Mouse (Mus musculus): ENCODE data around the gene Tbc1d20. TPM values are rescaled to one million over a fixed set of nuclear protein-coding genes. Genes with fewer than 3 reads are reported as not detected.

Gene Tbc1d20
- polyA plus RNA-seq, 2 experiments = 32.0 to 63.1 TPM

DNA sequence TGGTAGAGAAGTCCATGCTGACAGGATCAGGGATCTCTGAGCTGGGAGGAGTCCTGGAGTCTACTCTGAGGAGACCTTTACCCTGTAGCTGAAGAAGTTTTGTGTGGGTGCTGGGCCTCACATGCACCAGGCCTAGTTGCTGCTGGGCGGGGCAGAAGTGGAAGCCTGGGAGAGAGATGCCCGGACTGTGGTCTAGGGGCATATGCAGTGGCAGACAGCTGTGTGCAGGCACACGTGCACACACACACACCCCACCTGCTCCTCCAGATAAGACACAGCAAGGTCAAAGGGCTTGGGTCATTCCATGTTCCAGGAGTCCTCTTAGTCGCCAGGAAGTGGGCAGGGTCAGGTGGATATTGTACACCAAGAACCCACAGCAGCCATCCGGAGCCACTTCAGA lies 66.0 kb downstream of the Tbc1d20 start:
- no peak for DNase-seq (ENCODE audit: low spot score)
- no peak for ATAC-seq (ENCODE audit: low FRiP score, low read depth)
- Histone ChIP-seq H3K4me3 (replicated peaks; ENCODE audit: low read length) (no peak overlapping the region), H3K4me2 (replicated peaks; ENCODE audit: low read depth, low read length, severe bottlenecking) (no peak overlapping the region), H3K27me3 (ENCODE audit: control insufficient read depth, insufficient read depth, low read length) (no peaks in the 10 kb centered on the region), H3K9ac (ENCODE audit: low read depth, low read length, severe bottlenecking) (no peak overlapping the region), H3K4me1 (ENCODE audit: control insufficient read depth, insufficient read depth, low read length) (no peaks in the 10 kb centered on the region; the same call in 1 of the 2 replicates), H3K9me3 (ENCODE audit: control insufficient read depth, low read length) (no peaks in the 10 kb centered on the region), H3K36me3 (ENCODE audit: control insufficient read depth, insufficient read depth, low read length) (no peaks in the 10 kb centered on the region), H3K27ac (replicated peaks; ENCODE audit: low read depth, low read length) (no peak overlapping the region)
- TF ChIP-seq POLR2A (IDR thresholded peaks at IDR 0.05; ENCODE audit: borderline replicate concordance, extremely low read depth, insufficient read depth, insufficient read length) = no peak
- WGBS = 67% methylated on average over 5 of the region's 5 CpGs

DNA sequence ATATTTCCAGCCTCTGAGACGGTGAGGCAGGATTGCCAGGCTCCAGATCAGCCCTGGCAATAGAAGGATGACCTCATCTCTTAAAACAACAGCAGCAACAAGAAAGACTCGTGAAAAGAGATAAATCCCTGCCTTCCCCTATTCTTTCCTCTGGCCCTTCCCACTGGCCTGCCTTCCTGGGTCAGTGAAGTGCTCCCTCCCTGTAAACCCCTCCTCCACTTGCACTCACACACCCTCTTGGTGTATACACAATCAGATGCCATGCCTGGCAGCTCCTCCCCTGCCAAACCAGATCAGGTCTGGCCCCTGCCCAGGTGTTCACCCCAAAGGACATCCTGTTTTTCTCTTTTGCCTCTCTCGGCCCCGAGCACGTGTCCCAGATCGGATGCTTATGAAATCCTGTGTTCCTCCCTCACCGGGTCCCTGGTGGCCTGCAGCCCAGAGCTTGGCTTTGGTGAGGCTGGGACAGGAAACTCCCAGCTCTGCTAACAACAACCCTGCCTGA lies 66.7 kb downstream of the Tbc1d20 start:
- no peaks in the 10 kb centered on the region; the same call in 1 of the 2 replicates for H3K4me1 ChIP-seq (ENCODE audit: control insufficient read depth, insufficient read depth, low read length)
- no peak for TF ChIP-seq POLR2A (IDR thresholded peaks at IDR 0.05; ENCODE audit: borderline replicate concordance, extremely low read depth, insufficient read depth, insufficient read length)
- no peak overlapping the region for H3K4me3 ChIP-seq (replicated peaks; ENCODE audit: low read length)
- no peak overlapping the region for H3K27ac ChIP-seq (replicated peaks; ENCODE audit: low read depth, low read length)
- H3K4me2 ChIP-seq (replicated peaks; ENCODE audit: low read depth, low read length, severe bottlenecking) = no peak overlapping the region
- H3K27me3 ChIP-seq (ENCODE audit: control insufficient read depth, insufficient read depth, low read length) = no peaks in the 10 kb centered on the region
- no peak overlapping the region for H3K9ac ChIP-seq (ENCODE audit: low read depth, low read length, severe bottlenecking)
- H3K9me3 ChIP-seq (ENCODE audit: control insufficient read depth, low read length) = no peaks in the 10 kb centered on the region
- WGBS = 44% methylated on average over 7 of the region's 7 CpGs
- H3K36me3 ChIP-seq (ENCODE audit: control insufficient read depth, insufficient read depth, low read length) = no peaks in the 10 kb centered on the region
- DNase-seq (ENCODE audit: low spot score) (no peak), ATAC-seq (ENCODE audit: low FRiP score, low read depth) (no peak)

DNA sequence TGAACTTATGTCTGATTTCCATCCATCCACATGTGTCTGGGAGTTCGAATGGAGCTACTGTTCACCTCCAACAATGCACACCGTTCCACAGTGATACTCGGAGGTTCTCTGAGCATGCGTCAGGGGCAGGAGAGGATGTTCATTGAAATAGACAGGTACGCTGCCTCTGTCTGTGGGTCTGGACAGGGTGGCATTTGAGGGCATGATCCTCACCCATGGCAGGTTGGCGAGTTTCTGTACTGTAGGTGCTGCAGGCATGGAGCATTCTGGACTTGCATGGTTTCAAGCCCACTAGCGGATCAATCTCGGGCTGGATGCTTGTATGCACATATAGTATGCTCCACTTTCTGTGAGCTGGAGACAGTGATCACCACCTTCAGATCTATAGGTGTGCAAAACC lies 67.6 kb downstream of the Tbc1d20 start:
- no peak overlapping the region for H3K27ac ChIP-seq (replicated peaks; ENCODE audit: low read depth, low read length)
- H3K4me1 ChIP-seq (ENCODE audit: control insufficient read depth, insufficient read depth, low read length) = no peaks in the 10 kb centered on the region; the same call in 1 of the 2 replicates

More for the DNA sequence above, 67.6 kb downstream of the Tbc1d20 start:
- Histone ChIP-seq H3K4me2 (replicated peaks; ENCODE audit: low read depth, low read length, severe bottlenecking) (no peak overlapping the region), H3K36me3 (ENCODE audit: control insufficient read depth, insufficient read depth, low read length) (no peaks in the 10 kb centered on the region), H3K27me3 (ENCODE audit: control insufficient read depth, insufficient read depth, low read length) (no peaks in the 10 kb centered on the region), H3K4me3 (replicated peaks; ENCODE audit: low read length) (no peak overlapping the region), H3K9ac (ENCODE audit: low read depth, low read length, severe bottlenecking) (no peak overlapping the region), H3K9me3 (ENCODE audit: control insufficient read depth, low read length) (no peaks in the 10 kb centered on the region)
- no peak for TF ChIP-seq POLR2A (IDR thresholded peaks at IDR 0.05; ENCODE audit: borderline replicate concordance, extremely low read depth, insufficient read depth, insufficient read length)
- DNase-seq (ENCODE audit: low spot score) = no peak
- ATAC-seq (ENCODE audit: low FRiP score, low read depth) = no peak
- 90% methylated on average over 8 of the region's 8 CpGs for WGBS

Other genes starting within 250 kb of the Tbc1d20 start
- 0.08 and 0.36 TPM in 2 replicates for gene Scrt2, start 212.3 kb upstream of the Tbc1d20 start, polyA plus RNA-seq (2012; rRNA removed)
- gene Scrt2, start 212.3 kb upstream of the Tbc1d20 start, polyA plus RNA-seq (2014; fragmentation: Nextera tagmentation; extraction: Ambion mirVana) = not detected in 2 replicates
- gene Srxn1, start 188.3 kb upstream of the Tbc1d20 start, polyA plus RNA-seq (2012; rRNA removed) = 11.2 and 13.0 TPM in 2 replicates
- gene Srxn1, start 188.3 kb upstream of the Tbc1d20 start, polyA plus RNA-seq (2014; fragmentation: Nextera tagmentation; extraction: Ambion mirVana) = 9.1 and 9.5 TPM in 2 replicates
- 9.4 and 12.2 TPM in 2 replicates for gene Tcf15, start 150.3 kb upstream of the Tbc1d20 start, polyA plus RNA-seq (2012; rRNA removed)
- gene Tcf15, start 150.3 kb upstream of the Tbc1d20 start, polyA plus RNA-seq (2014; fragmentation: Nextera tagmentation; extraction: Ambion mirVana) = 11.0 and 11.8 TPM in 2 replicates
- 69.6 and 71.6 TPM in 2 replicates for gene Csnk2a1, start 67.0 kb upstream of the Tbc1d20 start, polyA plus RNA-seq (2012; rRNA removed)
- 92.2 and 95.8 TPM in 2 replicates for gene Csnk2a1, start 67.0 kb upstream of the Tbc1d20 start, polyA plus RNA-seq (2014; fragmentation: Nextera tagmentation; extraction: Ambion mirVana)
- gene Rbck1, start 38.8 kb downstream of the Tbc1d20 start, polyA plus RNA-seq (2012; rRNA removed) = 219 and 287 TPM in 2 replicates
- gene Rbck1, start 38.8 kb downstream of the Tbc1d20 start, polyA plus RNA-seq (2014; fragmentation: Nextera tagmentation; extraction: Ambion mirVana) = 89.5 and 94.1 TPM in 2 replicates
- gene Trib3, start 50.2 kb downstream of the Tbc1d20 start, polyA plus RNA-seq (2012; rRNA removed) = 0.77 and 0.99 TPM in 2 replicates
- gene Trib3, start 50.2 kb downstream of the Tbc1d20 start, polyA plus RNA-seq (2014; fragmentation: Nextera tagmentation; extraction: Ambion mirVana) = 1.2 and 1.4 TPM in 2 replicates
- 3.6 and 4.9 TPM in 2 replicates for gene Nrsn2, start 82.8 kb downstream of the Tbc1d20 start, polyA plus RNA-seq (2012; rRNA removed)
- gene Nrsn2, start 82.8 kb downstream of the Tbc1d20 start, polyA plus RNA-seq (2014; fragmentation: Nextera tagmentation; extraction: Ambion mirVana) = 2.5 and 2.7 TPM in 2 replicates
- gene Sox12, start 104.2 kb downstream of the Tbc1d20 start, polyA plus RNA-seq (2012; rRNA removed) = 48.8 and 60.7 TPM in 2 replicates
- 13.5 and 17.1 TPM in 2 replicates for gene Sox12, start 104.2 kb downstream of the Tbc1d20 start, polyA plus RNA-seq (2014; fragmentation: Nextera tagmentation; extraction: Ambion mirVana)
- 33.5 and 35.6 TPM in 2 replicates for gene Zcchc3, start 121.2 kb downstream of the Tbc1d20 start, polyA plus RNA-seq (2012; rRNA removed)
- gene Zcchc3, start 121.2 kb downstream of the Tbc1d20 start, polyA plus RNA-seq (2014; fragmentation: Nextera tagmentation; extraction: Ambion mirVana) = 38.1 and 47.0 TPM in 2 replicates
- 0.28 and 0.41 TPM in 2 replicates for gene 6820408C15Rik, start 121.8 kb downstream of the Tbc1d20 start, polyA plus RNA-seq (2012; rRNA removed)
- gene 6820408C15Rik, start 121.8 kb downstream of the Tbc1d20 start, polyA plus RNA-seq (2014; fragmentation: Nextera tagmentation; extraction: Ambion mirVana) = 0.18 and 0.30 TPM in 2 replicates
- not detected in 2 replicates for gene Defb23, start 170.8 kb downstream of the Tbc1d20 start, polyA plus RNA-seq (2012; rRNA removed)
- gene Defb23, start 170.8 kb downstream of the Tbc1d20 start, polyA plus RNA-seq (2014; fragmentation: Nextera tagmentation; extraction: Ambion mirVana) = not detected in 2 replicates
- gene Defb20, start 183.2 kb downstream of the Tbc1d20 start, polyA plus RNA-seq (2012; rRNA removed) = 0.12 TPM in 1 of 2 replicates, not detected in the other
- gene Defb20, start 183.2 kb downstream of the Tbc1d20 start, polyA plus RNA-seq (2014; fragmentation: Nextera tagmentation; extraction: Ambion mirVana) = not detected in 2 replicates
- gene Defb22, start 196.3 kb downstream of the Tbc1d20 start, polyA plus RNA-seq (2012; rRNA removed) = 0.13 TPM in 1 of 2 replicates, not detected in the other
- not detected in 2 replicates for gene Defb22, start 196.3 kb downstream of the Tbc1d20 start, polyA plus RNA-seq (2014; fragmentation: Nextera tagmentation; extraction: Ambion mirVana)
- gene Defb26, start 217.9 kb downstream of the Tbc1d20 start, polyA plus RNA-seq (2012; rRNA removed) = not detected in 2 replicates
- gene Defb26, start 217.9 kb downstream of the Tbc1d20 start, polyA plus RNA-seq (2014; fragmentation: Nextera tagmentation; extraction: Ambion mirVana) = not detected in 2 replicates
- gene Defb28, start 224.4 kb downstream of the Tbc1d20 start, polyA plus RNA-seq (2012; rRNA removed) = 0.61 TPM in 1 of 2 replicates, not detected in the other
- gene Defb28, start 224.4 kb downstream of the Tbc1d20 start, polyA plus RNA-seq (2014; fragmentation: Nextera tagmentation; extraction: Ambion mirVana) = not detected in 2 replicates
- gene Defb29, start 246.3 kb downstream of the Tbc1d20 start, polyA plus RNA-seq (2012; rRNA removed) = not detected in 2 replicates
- gene Defb29, start 246.3 kb downstream of the Tbc1d20 start, polyA plus RNA-seq (2014; fragmentation: Nextera tagmentation; extraction: Ambion mirVana) = not detected in 2 replicates